Mouse (Mus musculus): ENCODE measurements around the gene Pax2.

- TF ChIP-seq CTCF (IDR thresholded peaks at IDR 0.05; ENCODE audit: control insufficient read depth, insufficient read depth, insufficient replicate concordance, low read depth, low read length) (no peak), POLR2A (IDR thresholded peaks at IDR 0.05; ENCODE audit: control insufficient read depth, low read depth, low read length) (0 out of 2 replicates have a peak, but pooled peaks have one; percentile 2)
These were observed 80.4 kb downstream of the Pax2 start for GRCm38 (mm10) chr19:44835931-44836861.
